In genomic region chr11:16798136-16798535, GRCm38 (mm10) we compare ENCODE assay signal across 11 mouse cellular contexts. TPM values are rescaled to one million over a fixed set of nuclear protein-coding genes. Genes with fewer than 3 reads are reported as not detected.
DNase-seq lines count a peak whose midpoint lies in the region.
"Had no signal": no experiment of that assay in that cellular context is flagged by ENCODE, and none has a peak within 500 bp of the region (broad histone marks: within the 10 kb centered on the region; RNA-seq: fewer than 3 reads in every experiment).

No protein-coding gene starts in this region.

- peak; percentile 8 to 31 for DNase-seq in frontal cortex, adult 2 months (ENCODE audit: extremely low spot score in 1 of 2, low spot score in 1 of 2)
- no peak for DNase-seq in frontal cortex, postnatal 14 days (ENCODE audit: low spot score in 2 of 2)
- DNase-seq in lung, postnatal 36 days, result peak; percentile 43
- DNase-seq in lung, postnatal 4 days, result no peak
- DNase-seq in heart, adult 9 months (ENCODE audit: low spot score in 2 of 2), result peak; percentile 60 to 75
- peak; percentile 61 for DNase-seq in retina, embryonic 14.5 days (ENCODE audit: low spot score)
- no peak for DNase-seq in cerebellum, adult 11-12 months
- DNase-seq in cerebellum, adult 11 months, result no peak
- DNase-seq: adrenal gland, postnatal 36 days; cerebellum, adult 9-11 months; kidney, postnatal 25 days had no signal

RNA-seq across cellular contexts. Expression of gene Egfr, which starts 46.1 kb away (rescaled TPM):
- 4.7 and 5.4 TPM in 2 replicates for polyA plus RNA-seq in frontal cortex, adult 2 months (2012; rRNA removed)

Comparison
In these comparisons a context has a peak if more than half of its experiments do, and no peak if none do; other contexts are left out.
1. DNase-seq: peak in frontal cortex, adult 2 months (2 of 2), lung, postnatal 36 days (single experiment), heart, adult 9 months (2 of 2) and retina, embryonic 14.5 days (single experiment); none in frontal cortex, postnatal 14 days (0 of 2), lung, postnatal 4 days (0 of 2), cerebellum, adult 11-12 months (single experiment) and cerebellum, adult 11 months (single experiment).